Mouse (Mus musculus): ENCODE results near the gene Abca1.

- TF ChIP-seq POLR2A (IDR thresholded peaks at IDR 0.05; ENCODE audit: extremely low read depth, insufficient read depth, low read length), result no peak
- no peak for TF ChIP-seq CTCF (IDR thresholded peaks at IDR 0.05; ENCODE audit: low read depth, low read length)
These were observed 70.7 kb downstream of the Abca1 start for GRCm38 (mm10) chr4:53088999-53089398.
